Mouse (Mus musculus) ES-E14 (cell line): ENCODE measurements at regions not wholly inside any gene's neighbourhood (a gene's known extent, or its start where the extent isn't known, plus 50 kb on each side); places are given as distances from the start of the nearest gene placed in this dataset.

ENCODE experiments used
- CHD2 ChIP-seq: IDR thresholded peaks from 2 replicates; pipeline ENCODE4 v1.6.1; 2014; ENCODE audit warnings: mild to moderate bottlenecking, low read depth, low read length, inconsistent platforms
- HCFC1 ChIP-seq: IDR thresholded peaks from 2 replicates; pipeline ENCODE4 v1.6.1; 2012; ENCODE audit warnings: low read length, inconsistent platforms, borderline replicate concordance; ENCODE audit not compliant: insufficient read depth
- MAFK ChIP-seq: IDR thresholded peaks from 2 replicates; pipeline ENCODE4 v1.6.1; 2014; ENCODE audit warnings: mild to moderate bottlenecking, low read depth, low read length, inconsistent platforms; ENCODE audit not compliant: insufficient read depth
- ZNF384 ChIP-seq: IDR thresholded peaks from 2 replicates; pipeline ENCODE4 v1.6.1; 2012; ENCODE audit warnings: low read depth, low read length, inconsistent platforms

- no peak for TF ChIP-seq ZNF384
- no peak for TF ChIP-seq CHD2
- no peak for TF ChIP-seq MAFK
- no peak for TF ChIP-seq HCFC1
These were observed 100.4 kb upstream of the Shh start for GRCm38 (mm10) chr5:28567341-28567905.
